8 mouse cellular contexts compared by ENCODE assay signal in genomic region chr17:57180363-57180762, GRCm38 (mm10). TPM values are rescaled to one million over a fixed set of nuclear protein-coding genes. Genes with fewer than 3 reads are reported as not detected.
DNase-seq lines count a peak whose midpoint lies in the region; ATAC-seq and TF ChIP-seq lines count a peak whose summit lies in the region.

No protein-coding gene starts in this region.

- no peaks in the 10 kb centered on the region for H3K4me1 ChIP-seq in testis, adult 2 months (ENCODE audit: control insufficient read depth, insufficient read depth, low read length)

- no peak for TF ChIP-seq POLR2A in testis, adult 2 months (IDR thresholded peaks at IDR 0.05; ENCODE audit: control insufficient read depth, low read depth, low read length)

- no peaks in the 10 kb centered on the region for H3K27me3 ChIP-seq in testis, adult 2 months (ENCODE audit: control insufficient read depth, insufficient read depth, low read length)

- no peaks in the 10 kb centered on the region for H3K36me3 ChIP-seq in testis, adult 2 months (ENCODE audit: control insufficient read depth, insufficient read depth, low read length)

- peak; percentile 48; the same call in 1 of the 2 replicates for TF ChIP-seq CTCF in testis, adult 2 months (IDR thresholded peaks at IDR 0.05; ENCODE audit: control insufficient read depth, insufficient read depth, insufficient replicate concordance, low read depth, low read length)

- no peak for ATAC-seq in frontal cortex, adult (ENCODE audit: low TSS enrichment)

- H3K4me3 ChIP-seq in testis, adult 2 months (ENCODE audit: control insufficient read depth, low read depth, low read length) = no peak overlapping the region

- DNase-seq in embryo, embryonic 10.5 days (ENCODE audit: low spot score) = peak; percentile 13
- no peak for DNase-seq in embryo, embryonic 10 days (ENCODE audit: low spot score)
- DNase-seq in testis, postnatal 14 days (ENCODE audit: low spot score) = no peak
- peak; percentile 27 for DNase-seq in lung, postnatal 10 days
- DNase-seq in yolk sac, embryonic 10.5 days (ENCODE audit: low spot score) = no peak
- no peak for DNase-seq in neural tube, embryonic 10.5 days (ENCODE audit: extremely low spot score, low spot score)

- H3K27ac ChIP-seq in testis, adult 2 months (ENCODE audit: control insufficient read depth, insufficient read depth, low read depth, low read length) = no peak overlapping the region

RNA-seq across cellular contexts. Expression of gene Tnfsf14, which starts 13.6 kb away (rescaled TPM):
- not detected in 2 replicates for polyA plus RNA-seq in testis, adult 2 months (2012; rRNA removed)

RNA-seq across cellular contexts. Expression of gene Cd70, which starts 30.8 kb away (rescaled TPM):
- not detected in 2 replicates for polyA plus RNA-seq in testis, adult 2 months (2012; rRNA removed)

RNA-seq across cellular contexts. Expression of gene C3, which starts 47.6 kb away (rescaled TPM):
- 6.3 and 12.4 TPM in 2 replicates for polyA plus RNA-seq in testis, adult 2 months (2012; rRNA removed)

Comparison
In these comparisons a context has a peak if more than half of its experiments do, and no peak if none do; other contexts are left out.
1. DNase-seq: peak in embryo, embryonic 10.5 days (single experiment) and lung, postnatal 10 days (single experiment); none in embryo, embryonic 10 days (single experiment), testis, postnatal 14 days (single experiment), yolk sac, embryonic 10.5 days (single experiment) and neural tube, embryonic 10.5 days (single experiment).